Mouse (Mus musculus) naive thymus-derived CD4-positive, alpha-beta T cell, adult 2 months (primary cell): ENCODE measurements around the gene Lingo2.

Experiments used
- DNase-seq: peaks from one replicate; pipeline ENCODE4 v3.0.0-alpha.2; 2011; ENCODE audit warnings: low read depth

The Lingo2 gene

DNA sequence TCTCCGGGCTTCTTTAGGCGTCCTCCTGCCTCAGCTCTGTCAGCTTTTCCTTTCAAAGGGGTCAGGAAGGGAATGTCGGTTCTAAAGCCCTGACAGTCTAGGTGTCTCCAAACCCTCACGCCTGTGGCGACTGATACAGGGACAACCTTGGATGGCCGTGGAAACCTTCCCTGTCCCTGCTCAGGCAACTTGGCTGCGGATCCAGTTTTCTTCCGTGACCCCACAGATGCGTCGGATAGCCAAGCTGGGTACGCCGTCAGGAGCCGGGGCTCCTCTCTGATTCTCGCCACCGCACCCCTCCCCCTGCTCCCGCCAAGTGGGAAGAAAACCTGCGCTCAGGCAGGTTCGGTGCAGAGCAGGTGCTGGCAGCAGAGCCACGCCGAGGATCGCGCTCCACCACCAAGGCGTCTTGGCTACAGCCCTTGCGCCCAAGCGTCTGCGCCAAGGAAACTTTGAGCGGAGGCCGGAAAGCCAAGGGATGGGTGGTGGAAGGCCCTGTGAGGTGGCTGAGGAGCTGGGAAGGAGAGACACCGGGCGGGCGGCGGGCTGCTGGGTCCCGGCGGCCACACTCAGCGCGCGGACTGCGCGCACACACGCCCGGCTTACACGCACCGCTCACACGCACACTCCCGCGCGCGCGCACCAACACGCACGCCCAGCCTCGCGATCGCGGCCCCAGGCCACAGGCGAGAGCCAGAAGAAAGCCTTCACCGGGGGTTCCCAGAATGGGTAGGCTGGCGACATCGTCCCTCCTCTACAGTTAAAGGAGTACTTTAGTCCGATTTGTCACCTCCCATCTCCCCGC is at the start of gene Lingo2:
Gene Lingo2 (minus strand): TSS at position 598 of the 805 bp plus-strand sequence.
- DNase-seq, result no peak

DNA sequence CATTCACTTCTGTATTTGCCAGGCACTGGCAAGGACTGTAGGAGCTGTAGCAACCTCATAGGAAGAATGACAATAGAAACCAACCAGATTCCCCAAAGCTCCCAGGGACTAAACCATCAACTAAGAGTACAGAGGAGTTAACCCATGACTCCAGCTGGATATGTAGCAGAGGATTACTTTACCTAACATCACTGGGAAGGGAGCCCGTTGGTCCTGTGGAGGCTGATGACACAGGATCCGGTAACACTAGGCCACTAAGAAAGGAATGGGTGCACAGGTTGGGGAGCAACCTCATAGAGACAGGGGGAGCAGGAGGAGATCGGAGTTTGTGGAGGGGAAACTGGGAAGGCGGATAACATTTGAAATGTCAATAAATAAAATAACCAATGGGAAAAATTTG is 21.8 kb upstream of the Lingo2 start:
- no peak for DNase-seq

DNA sequence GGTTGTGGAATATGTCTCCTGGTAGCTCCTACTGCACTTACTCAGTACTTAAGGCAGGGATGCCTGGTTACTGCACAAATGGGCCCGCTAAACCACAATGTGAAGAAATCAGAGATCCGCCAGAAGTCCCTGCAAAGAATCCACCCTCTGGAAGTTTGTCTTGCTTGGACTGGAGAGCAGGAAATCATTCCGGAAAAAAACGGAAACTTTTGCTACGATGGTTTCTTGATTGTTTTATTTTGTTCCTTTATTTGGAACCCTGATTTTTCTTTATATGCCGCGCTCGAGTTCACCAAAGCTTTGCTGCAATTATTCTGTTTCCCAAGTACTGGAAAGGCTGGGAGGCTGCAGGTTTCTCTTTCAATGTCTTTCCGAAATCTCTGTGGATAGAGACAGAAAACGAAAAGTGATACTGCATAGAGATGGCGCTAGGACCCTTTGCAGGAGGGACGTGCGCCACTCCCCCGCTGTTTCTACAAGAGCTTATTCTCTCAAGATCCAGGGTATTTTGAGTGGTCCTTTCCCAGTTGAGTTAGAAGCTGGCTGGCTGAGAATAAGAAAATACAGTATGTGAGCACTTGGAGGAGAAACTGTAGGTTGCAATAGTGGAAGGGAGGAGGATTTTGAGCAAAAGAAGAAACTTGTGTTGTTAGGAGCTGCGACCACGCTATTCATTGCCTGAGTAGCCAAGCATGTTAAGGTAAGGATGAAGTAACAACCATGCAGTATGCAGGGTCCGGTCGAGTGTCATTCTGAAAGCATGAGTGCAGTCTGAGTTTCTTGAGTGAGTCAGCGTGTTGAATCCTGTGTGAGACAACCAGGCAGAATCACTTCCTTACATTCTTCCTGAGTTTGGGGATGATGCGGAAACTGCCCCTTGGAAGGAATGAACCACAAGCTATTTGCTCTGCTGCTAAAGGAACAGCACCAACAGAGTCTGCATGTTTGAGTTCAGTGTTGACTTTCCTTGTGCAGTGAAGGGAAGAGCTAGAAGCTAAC is 1.2 kb upstream of the Lingo2 start:
- DNase-seq, result no peak

DNA sequence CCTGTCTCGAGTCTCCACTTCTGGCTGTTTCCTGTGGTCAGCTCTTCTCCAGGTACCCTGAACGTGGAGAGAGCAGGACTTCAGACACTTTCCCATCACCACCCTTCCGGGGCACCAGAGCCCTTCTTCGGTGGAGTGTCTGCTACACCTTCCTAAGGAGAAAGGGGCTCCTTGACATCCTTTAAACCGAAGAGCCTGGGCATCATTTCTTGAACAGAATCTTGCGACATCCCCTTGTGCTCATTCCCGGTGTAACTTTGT is 338 bp upstream of the Lingo2 start:
- DNase-seq, result no peak

DNA sequence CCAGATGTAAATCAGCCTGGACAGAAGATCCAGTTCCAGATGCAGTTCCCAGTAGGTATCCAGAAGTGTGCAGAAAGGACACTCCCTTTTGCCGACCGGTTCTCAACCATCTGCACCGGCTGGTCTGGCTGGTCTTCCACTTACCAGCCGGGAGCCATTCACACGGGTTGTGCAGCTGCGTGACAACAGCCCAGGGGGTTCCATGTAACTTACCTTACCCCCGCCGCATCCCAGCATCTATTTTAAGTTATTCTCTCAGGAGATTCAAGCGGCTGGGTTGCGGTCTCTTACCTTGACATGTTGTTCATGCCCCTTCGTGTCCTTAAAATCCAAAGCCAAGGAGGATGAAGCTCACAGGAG is 777 bp downstream of the Lingo2 start:
- DNase-seq, result no peak

DNA sequence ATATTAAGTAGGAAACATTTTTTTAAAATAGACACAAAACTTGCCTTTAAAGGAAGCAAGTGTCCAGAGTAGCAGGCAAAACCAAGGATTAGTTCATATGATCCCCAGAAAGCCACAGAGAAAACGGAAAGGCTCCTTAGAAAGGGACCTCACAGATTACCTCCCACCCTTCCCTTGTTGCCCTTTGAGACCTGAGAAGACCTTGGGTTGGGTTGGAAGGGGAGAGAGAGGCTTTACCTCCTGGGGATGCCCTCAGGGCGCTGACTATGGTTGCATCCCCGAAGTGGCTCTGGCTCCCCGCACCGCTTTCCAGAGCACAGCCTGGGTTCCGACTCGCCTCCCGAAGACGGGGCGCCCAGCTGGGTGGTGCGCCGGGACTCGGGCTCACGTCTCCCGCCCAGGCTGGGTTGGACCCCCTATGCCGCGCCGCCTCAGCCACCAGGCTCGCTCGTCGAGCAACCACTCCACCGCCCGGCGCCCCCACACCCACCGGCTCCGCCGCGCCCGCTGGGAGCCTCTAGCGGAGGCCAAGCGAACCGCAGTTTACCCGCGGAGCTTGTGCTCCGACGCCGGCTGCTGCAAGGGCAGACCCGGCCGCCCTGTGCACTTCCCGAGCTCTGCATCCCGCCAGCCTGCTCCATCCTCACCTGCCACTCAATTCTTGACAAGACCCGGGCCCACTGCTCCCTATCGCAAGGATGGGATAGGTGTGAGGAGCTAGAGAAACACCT is 1.4 kb downstream of the Lingo2 start:
- no peak for DNase-seq

DNA sequence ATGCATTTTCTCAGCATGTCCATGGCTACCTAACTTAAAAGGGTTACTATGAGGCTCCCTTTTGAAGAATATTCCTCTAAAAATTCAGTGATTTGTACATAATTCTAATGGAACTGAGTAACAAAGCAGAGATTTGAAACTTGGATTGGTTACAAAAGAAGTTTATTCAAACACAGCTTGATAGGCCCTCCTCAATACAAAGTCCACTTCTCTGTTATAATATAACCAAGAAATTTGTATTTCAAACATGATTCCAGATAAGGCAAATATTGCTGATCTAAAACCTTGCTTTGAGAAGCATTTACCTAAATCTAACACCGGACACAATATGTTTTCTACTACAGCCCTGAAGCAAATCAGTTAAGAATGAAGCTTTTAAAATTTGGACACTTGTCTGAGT is 60.7 kb downstream of the Lingo2 start:
- no peak for DNase-seq

DNA sequence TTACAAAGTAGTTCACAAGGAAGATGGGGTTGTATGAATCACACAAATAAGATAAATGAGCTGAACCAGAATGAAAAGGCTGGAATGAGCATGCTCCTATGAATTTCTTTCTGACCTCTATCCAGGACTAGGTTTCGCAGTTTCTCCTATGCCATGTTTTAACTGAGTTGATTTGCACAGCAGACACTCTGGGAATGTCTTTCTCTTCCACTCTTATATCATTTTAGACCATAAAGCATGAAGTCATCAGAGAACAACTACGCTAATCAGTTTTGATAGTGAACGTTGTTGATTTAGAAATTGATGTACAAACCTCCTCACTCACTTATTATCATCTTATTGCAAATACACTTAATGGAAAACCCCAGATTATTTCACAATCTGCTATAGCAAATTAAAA is 61.2 kb downstream of the Lingo2 start:
- DNase-seq, result no peak

DNA sequence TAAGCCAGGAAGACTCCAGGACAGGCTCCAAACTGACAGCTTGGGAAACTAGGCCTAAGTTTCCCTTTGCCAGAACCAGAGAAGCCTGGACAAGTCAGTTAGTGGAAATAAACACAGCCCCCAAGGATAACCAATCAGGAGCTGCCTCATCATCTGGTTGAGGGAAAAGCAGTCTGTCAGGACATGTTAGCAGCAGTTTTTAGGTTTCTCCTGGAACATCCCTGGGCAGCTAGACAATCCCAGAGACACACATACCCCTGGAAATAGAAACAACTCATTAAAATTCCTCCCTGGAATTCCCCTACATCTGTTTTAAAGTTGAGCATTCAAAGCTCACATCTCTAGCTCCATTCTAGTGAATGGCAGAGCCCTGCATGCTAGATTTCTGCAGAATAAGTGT is 76.8 kb downstream of the Lingo2 start:
- no peak for DNase-seq

DNA sequence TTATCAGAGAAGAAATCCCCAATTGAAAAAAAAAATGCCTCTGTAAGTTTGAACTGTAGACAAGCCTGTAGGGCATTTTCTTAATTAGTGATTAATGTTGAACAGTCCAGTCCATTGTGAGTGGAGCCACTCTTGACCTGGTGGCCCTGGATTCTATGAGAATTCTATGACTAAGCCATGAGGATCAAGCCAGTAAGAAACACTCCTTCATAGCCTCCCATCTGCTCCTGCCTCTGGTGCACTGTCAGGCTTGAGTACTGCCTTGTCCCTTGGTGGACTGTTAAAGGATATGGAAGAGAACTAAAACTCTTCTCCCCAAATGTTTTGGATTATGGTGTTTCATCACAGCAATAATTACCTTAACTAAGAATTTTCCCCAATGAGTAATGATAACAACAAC is 126.6 kb downstream of the Lingo2 start:
- DNase-seq, result no peak

DNA sequence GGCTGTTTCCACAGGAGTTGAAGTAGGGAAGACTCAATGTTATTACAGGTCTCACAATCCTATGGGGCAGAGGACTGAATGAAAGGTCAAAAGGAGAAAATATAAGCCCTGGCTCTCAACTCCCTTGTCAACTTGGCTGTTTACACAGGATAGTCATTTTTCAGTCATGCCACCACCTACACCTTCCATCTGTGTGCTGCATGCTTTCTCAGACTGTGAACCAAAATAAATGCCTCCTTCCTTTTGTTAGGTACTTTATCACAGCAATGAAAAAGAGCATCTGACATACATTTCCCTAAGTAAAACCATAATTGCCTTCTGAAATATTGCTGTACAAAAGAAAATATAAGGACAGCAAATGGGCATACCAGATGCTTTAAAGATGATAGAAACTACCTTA is 129.6 kb downstream of the Lingo2 start:
- no peak for DNase-seq

DNA sequence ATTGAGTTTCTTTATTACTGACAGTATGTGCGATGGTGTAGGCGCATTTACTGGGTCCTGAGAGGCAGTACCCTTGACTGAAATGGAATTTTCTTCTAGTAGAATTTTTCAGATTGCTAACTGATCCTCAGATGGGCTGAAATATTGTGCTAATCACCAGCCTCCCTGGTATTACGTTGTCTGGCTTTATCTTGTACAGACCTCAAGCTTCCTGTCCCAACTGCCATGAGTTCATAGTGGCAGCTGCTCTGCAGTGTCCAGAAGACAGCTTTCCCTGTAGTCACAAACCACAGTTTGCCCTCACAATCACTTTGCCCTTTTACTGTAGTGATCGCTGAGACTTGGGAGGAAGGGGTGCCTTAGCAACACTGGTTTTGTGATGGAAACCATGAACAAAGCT is 176.5 kb downstream of the Lingo2 start:
- DNase-seq, result no peak

DNA sequence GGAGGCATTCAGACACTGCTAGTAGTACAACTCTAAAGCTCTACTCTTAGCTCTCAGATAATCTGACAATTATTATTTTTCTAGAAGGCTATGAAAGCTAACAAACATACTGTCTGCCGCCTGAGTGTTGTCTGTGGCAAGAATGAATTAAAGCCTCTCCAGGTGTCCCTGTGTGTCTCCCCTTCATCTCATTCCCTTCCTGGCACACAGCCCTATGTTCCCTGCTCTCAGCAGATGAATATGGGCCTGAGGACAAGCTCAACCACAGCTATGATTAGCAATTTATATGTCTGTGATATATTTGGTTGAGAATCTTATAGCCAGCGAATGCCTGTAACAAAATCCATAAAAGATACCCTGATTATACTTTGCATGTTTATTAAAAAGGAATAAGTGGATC is 220.9 kb downstream of the Lingo2 start:
- no peak for DNase-seq

DNA sequence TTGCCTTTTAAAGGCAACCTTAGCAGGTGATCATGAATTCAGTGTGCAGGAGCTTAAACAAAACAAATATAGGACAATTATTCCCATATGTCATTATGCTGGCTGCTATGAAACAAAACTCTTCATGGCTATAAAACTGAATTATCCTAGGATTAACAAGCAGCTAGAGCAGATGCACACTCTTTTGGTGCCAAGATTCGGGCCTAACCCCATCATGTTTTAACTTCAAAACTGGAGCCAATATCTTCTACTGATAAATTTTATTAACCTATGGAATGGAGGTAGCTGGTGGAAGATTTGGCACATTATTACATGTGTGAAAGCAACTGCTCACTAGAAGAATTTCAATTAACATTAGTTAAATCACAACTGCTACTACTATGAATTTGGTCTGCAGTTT is 235.1 kb downstream of the Lingo2 start:
- no peak for DNase-seq

DNA sequence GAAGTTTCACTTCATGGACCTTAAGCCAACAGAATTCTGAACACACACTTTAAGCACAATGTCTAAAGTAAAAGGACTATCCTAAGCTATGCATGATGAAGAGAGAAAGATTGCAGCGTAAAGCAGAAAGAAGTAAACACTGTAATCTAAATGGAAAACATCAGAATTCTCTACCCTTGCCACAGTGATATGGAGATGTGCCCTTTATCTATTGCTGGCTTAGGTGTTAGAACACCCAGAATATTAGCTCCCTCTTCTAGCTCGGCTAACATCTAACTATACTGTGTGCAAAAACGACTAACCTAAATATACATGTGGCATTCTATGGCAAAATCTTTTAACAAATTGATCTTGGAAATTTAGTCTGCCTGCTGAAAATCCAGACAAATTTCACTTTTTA is 252.7 kb downstream of the Lingo2 start:
- no peak for DNase-seq

DNA sequence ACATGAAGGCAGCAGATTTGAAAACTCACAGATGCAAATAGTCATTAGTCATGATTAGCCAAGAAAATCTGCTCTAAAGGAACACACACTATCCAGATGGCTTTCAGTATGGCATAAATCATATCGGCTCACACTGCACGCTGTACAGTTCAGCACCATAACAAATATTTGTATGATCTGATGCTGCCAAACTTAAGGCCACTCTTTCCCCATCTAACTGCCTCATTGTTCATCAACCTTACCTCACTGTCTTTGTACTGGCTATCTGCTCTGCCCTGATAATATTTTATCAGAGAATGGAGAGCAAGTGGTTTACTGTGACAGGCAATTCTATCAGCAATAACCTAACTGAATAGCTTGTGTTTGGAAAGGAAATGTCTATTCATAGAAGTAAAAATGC is 254.7 kb downstream of the Lingo2 start:
- no peak for DNase-seq

DNA sequence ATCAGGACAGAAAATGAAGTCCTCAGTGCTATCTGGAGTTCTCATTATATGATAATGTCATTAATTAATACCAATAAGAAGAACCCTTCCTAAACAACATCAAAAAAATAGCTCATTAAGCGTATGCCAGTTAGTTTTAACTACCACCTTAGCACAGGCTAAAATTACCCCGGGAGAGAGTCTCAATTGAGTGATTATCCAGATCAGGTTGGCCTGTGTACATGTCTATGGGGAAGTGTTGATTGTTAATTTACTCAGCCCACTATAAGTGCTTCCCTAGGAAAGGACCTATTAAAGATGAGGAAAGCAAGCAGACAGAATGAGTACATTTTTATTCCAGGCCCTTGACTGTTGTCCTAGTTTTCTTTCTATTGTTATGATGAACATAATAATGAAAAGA is 291.6 kb downstream of the Lingo2 start:
- no peak for DNase-seq

DNA sequence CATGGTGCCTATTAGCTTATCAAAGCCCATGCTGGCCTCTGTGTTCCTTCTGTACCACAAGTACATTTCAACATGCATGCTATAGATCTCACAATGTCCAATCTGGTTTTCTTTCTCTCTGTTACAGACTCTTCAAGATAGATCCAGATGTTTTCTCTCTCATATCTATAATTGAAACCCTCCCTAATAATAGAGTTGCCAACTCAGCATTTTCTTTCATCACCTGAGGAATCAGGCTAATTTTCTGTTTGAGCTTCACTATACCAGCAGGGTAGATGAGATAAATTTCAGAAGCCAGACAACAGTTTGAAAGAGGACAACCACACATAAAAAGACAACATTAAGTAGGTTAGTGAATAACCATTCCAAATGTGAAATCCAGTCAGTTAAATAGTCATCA is 303.8 kb downstream of the Lingo2 start:
- DNase-seq, result no peak

DNA sequence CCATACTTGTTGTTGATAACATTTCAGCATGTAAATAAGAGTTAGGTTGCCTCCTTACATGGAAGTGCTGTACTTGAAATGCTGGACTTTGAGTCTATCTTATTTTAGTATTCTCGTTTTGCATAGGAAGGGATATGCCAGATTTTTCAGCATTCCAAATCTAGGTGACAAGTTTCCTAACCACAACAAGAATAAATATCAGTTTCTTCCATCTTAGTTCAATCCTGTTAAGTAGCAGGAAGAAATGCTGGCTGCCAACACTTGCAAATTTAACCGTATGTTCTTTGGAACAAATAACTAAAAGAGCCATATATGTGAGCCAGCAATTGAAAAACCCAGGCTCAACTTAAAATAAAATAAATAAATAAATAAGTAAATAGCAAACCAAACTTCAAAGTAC is 315.9 kb downstream of the Lingo2 start:
- no peak for DNase-seq

DNA sequence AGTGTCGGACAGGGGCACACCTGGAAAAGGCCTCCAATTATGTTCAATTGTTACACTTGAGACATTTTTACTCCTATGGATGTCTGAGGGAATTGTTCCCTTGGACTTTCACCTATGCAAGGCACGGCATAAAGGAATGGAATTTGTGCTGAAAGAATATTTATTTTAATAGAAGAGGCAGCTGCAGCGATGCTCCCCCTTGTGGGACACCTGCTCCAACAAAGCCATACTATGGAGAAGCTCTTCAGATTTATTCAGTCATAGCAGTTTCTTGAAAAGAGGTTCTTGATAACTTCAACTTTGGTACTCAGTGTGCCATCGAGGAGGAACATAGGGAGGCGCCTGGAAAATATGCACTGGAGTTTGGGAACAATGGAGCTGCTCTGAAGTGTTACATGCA is 374.7 kb downstream of the Lingo2 start:
- DNase-seq, result no peak

DNA sequence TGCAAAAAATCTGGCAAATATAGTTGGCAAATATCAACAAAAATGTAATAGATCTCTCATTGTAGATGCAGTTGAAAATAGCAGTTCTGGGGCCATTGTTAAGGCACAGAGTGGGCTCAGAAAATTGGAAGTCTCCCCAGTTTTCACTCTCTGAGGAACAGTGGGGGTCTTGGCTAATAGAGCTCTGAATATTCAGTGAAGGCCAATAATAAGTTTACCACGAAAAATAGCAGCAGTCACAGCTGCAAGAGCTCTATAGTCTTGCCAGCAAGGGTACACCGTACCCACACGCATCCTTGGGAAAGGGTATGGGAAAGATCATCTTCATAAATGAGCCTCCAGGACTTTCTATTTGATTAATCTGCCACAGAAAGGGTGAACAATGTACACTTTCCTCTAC is 375.3 kb downstream of the Lingo2 start:
- DNase-seq, result no peak

DNA sequence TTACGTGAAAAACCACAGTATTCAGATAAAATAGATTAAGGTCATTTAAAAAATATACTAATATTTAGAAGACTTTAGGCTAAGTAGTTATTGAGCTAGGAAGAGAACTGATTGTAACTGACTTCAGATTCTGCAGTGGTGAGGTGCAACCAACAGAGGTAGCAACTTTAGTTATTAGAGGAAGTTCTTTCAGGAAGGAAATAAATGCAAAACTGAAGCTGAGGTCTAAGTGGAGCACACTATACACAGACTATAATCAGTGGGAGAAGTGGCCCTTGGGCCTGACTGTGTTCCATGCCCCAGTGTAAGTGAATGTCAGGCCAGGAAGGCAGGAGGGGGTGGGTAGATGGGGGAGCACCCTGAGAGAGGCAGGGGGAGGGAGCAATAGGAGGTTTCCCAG is 385.0 kb downstream of the Lingo2 start:
- DNase-seq, result no peak

DNA sequence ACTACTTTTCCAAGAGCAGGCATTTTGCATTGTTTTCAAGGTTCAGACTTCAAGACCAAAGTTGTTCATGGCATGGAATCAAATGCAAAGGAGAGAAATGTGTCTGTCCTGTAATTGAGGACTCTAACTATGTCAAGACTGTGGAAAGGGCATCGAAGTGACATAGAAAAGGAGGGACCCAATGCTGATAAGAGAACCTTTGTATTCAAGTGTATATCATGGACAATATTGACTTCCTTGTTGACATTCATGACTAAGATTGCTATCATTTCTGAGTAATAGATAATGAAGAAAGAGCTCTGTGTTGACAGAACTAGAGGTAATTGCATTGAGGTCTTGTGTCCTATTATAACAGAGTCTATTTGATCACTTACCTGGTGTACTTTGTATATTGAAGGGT is 390.6 kb downstream of the Lingo2 start:
- DNase-seq, result no peak
